In the genomic region with DNA sequence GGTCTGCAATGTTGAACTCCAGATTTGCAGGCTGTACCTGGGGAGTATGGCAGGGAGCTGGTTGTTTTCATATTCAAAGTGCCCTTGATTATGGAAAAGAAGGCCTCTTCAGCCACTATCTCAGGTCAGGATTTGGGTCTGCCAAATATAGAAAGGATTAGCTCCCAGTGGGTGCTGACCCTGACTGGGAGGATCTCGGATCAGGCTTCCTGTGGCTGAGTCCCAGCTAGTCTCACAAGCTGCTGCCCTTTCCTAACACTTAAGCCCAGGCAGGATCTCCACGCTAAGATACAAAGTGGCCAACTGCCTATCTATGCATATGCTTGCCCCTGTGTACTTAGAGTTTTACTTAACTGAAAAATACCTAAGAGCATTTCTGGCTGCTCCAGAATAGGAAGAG, we compare ENCODE assay signal across 13 mouse cellular contexts. TPM values are rescaled to one million over a fixed set of nuclear protein-coding genes. Genes with fewer than 3 reads are reported as not detected.
DNase-seq lines count a peak whose midpoint lies in the region; ATAC-seq lines count a peak whose summit lies in the region.
"Had no signal": no experiment of that assay in that cellular context is flagged by ENCODE, and none has a peak within 500 bp of the region (broad histone marks: within the 10 kb centered on the region; RNA-seq: fewer than 3 reads in every experiment).

No protein-coding gene starts in this region.

- DNase-seq in cerebellum, adult 9-11 months, result peak; percentile 25
- no peak for DNase-seq in cerebellum, postnatal 4 days (ENCODE audit: low spot score in 2 of 2)
- DNase-seq in intestine, embryonic 14.5 days (ENCODE audit: low spot score), result peak; percentile 50
- DNase-seq in retina, adult 2 months (ENCODE audit: low read depth, low spot score), result peak; percentile 90
- no peak for DNase-seq in retina, embryonic 14.5 days (ENCODE audit: low spot score)
- DNase-seq: adrenal gland, adult 2 months; thymus, postnatal 36 days had no signal

- peaks cover 7% of the 10 kb centered on the region; the same call in 1 of the 2 replicates for H3K4me1 ChIP-seq in intestine, embryonic 14.5 days (replicated peaks; ENCODE audit: control insufficient read depth, insufficient read depth, low read length)
- peaks cover 7% of the 10 kb centered on the region; the same call in 1 of the 2 replicates for H3K4me1 ChIP-seq in intestine, embryonic 16.5 days (ENCODE audit: control insufficient read depth, insufficient read depth, low read length)
- peaks cover 9% of the 10 kb centered on the region for H3K4me1 ChIP-seq in midbrain, embryonic 16.5 days (ENCODE audit: control insufficient read depth, insufficient read depth, low read length)

- no peak overlapping the region for H3K4me2 ChIP-seq in intestine, embryonic 14.5 days (ENCODE audit: low read length)
- no peak overlapping the region for H3K4me2 ChIP-seq in intestine, embryonic 16.5 days (ENCODE audit: low read depth, low read length)
- H3K4me2 ChIP-seq in midbrain, embryonic 16.5 days (ENCODE audit: low read length), result no peak overlapping the region

- H3K9ac ChIP-seq in intestine, embryonic 14.5 days (ENCODE audit: low read length), result no peak overlapping the region
- H3K9ac ChIP-seq in intestine, embryonic 16.5 days (ENCODE audit: low read depth, low read length), result no peak overlapping the region
- H3K9ac ChIP-seq in midbrain, embryonic 16.5 days (ENCODE audit: low read depth, low read length), result no peak overlapping the region
- H3K9ac ChIP-seq: limb, embryonic 13.5 days; liver, embryonic 15.5 days had no signal

- 72% methylated on average over 2 of the region's 2 CpGs for WGBS in intestine, embryonic 14.5 days
- WGBS in intestine, embryonic 16.5 days, result 62% methylated on average over 2 of the region's 2 CpGs
- 28% methylated on average over 2 of the region's 2 CpGs for WGBS in midbrain, embryonic 16.5 days

- no peak overlapping the region for H3K27ac ChIP-seq in intestine, embryonic 14.5 days (ENCODE audit: low read depth)
- no peak overlapping the region for H3K27ac ChIP-seq in intestine, embryonic 16.5 days (ENCODE audit: low read length)
- H3K27ac ChIP-seq in midbrain, embryonic 16.5 days (ENCODE audit: low read length), result no peak overlapping the region
- H3K27ac ChIP-seq: limb, embryonic 13.5 days; liver, embryonic 15.5 days had no signal

- H3K27me3 ChIP-seq in intestine, embryonic 14.5 days (replicated peaks; ENCODE audit: control insufficient read depth, insufficient read depth, low read length), result no peaks in the 10 kb centered on the region
- no peaks in the 10 kb centered on the region for H3K27me3 ChIP-seq in intestine, embryonic 16.5 days (replicated peaks; ENCODE audit: control insufficient read depth, insufficient read depth, low read length)
- peaks cover 2% of the 10 kb centered on the region; the same call in 1 of the 2 replicates for H3K27me3 ChIP-seq in midbrain, embryonic 16.5 days (ENCODE audit: control insufficient read depth, insufficient read depth, low read depth, low read length)
- H3K27me3 ChIP-seq: liver, embryonic 15.5 days had no signal

- H3K36me3 ChIP-seq in intestine, embryonic 14.5 days (ENCODE audit: control insufficient read depth, insufficient read depth, low read length), result no peaks in the 10 kb centered on the region
- H3K36me3 ChIP-seq in intestine, embryonic 16.5 days (ENCODE audit: control insufficient read depth, insufficient read depth, low read length), result no peaks in the 10 kb centered on the region
- no peaks in the 10 kb centered on the region for H3K36me3 ChIP-seq in midbrain, embryonic 16.5 days (ENCODE audit: control insufficient read depth, insufficient read depth, low read length)
- H3K36me3 ChIP-seq: limb, embryonic 13.5 days; liver, embryonic 15.5 days had no signal

- H3K9me3 ChIP-seq in intestine, embryonic 14.5 days (ENCODE audit: control insufficient read depth, low read length), result no peaks in the 10 kb centered on the region
- no peaks in the 10 kb centered on the region for H3K9me3 ChIP-seq in intestine, embryonic 16.5 days (ENCODE audit: control insufficient read depth, low read length)
- H3K9me3 ChIP-seq in midbrain, embryonic 16.5 days (replicated peaks; ENCODE audit: control insufficient read depth, low read length, poor library complexity, severe bottlenecking), result no peaks in the 10 kb centered on the region
- H3K9me3 ChIP-seq: limb, embryonic 13.5 days; liver, embryonic 15.5 days had no signal

- ATAC-seq in intestine, embryonic 14.5 days (replicated peaks; ENCODE audit: low FRiP score, low TSS enrichment, low read depth), result no peak
- ATAC-seq in intestine, embryonic 16.5 days, result no peak
- no peak for ATAC-seq in midbrain, embryonic 16.5 days

- no peak overlapping the region for H3K4me3 ChIP-seq in intestine, embryonic 14.5 days (ENCODE audit: low read depth, low read length)
- no peak overlapping the region for H3K4me3 ChIP-seq in intestine, embryonic 16.5 days (ENCODE audit: low read length)
- no peak overlapping the region for H3K4me3 ChIP-seq in midbrain, embryonic 16.5 days (ENCODE audit: low read depth, low read length)
- H3K4me3 ChIP-seq: erythroblast, embryonic 14.5 days; liver, embryonic 15.5 days; megakaryocyte, embryonic 14.5 days had no signal

RNA-seq across cellular contexts. Expression of a gene that starts 1.4 kb away (rescaled TPM):
- polyA plus RNA-seq in intestine, embryonic 14.5 days (2014; fragmentation: Nextera tagmentation; extraction: Ambion mirVana), result 2.1 and 2.6 TPM in 2 replicates
- 2.2 and 2.4 TPM in 2 replicates for polyA plus RNA-seq in intestine, embryonic 16.5 days (2015; fragmentation: Nextera tagmentation; extraction: Ambion mirVana)
- 0.32 and 0.50 TPM in 2 replicates for polyA plus RNA-seq in midbrain, embryonic 16.5 days (2015; fragmentation: Nextera tagmentation; extraction: Ambion mirVana)
- polyA plus RNA-seq: erythroblast, embryonic 14.5 days had no signal

Comparison
In these comparisons a context has a peak if more than half of its experiments do, and no peak if none do; other contexts are left out.
1. DNase-seq: peak in cerebellum, adult 9-11 months (single experiment), intestine, embryonic 14.5 days (single experiment) and retina, adult 2 months (single experiment); none in cerebellum, postnatal 4 days (0 of 2) and retina, embryonic 14.5 days (single experiment).